Mouse (Mus musculus): ENCODE measurements at regions not wholly inside any gene's neighbourhood (a gene's known extent, or its start where the extent isn't known, plus 50 kb on each side); places are given as distances from the start of the nearest gene placed in this dataset.

DNA sequence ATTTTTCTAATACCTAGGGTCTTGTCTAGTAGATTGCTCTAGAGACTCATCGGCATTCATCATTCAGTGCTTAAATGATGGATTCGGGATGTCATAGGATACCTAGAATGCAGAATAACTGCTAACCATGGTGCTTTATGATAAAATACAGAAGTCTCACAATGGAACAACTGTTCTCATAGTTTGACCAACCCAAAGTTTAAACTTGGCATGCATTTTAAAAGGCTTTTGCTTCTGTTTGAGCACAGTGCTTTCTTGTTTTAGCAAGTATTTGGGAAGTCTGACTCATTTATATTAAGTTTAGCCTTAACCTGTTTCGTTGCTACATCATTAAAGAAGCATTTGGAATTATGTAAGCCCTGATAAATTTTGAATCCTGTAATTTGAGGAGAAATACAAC is 64.2 kb upstream of the Itga1 start:
- ATAC-seq (ENCODE audit: extremely low read depth, insufficient number of reproducible peaks, low FRiP score, poor library complexity, severe bottlenecking) = no peak
- no peaks in the 10 kb centered on the region for H3K9me3 ChIP-seq (replicated peaks)
- no peaks in the 10 kb centered on the region for H3K36me3 ChIP-seq (replicated peaks)
- no peaks in the 10 kb centered on the region for H3K4me1 ChIP-seq (ENCODE audit: insufficient read depth, low read depth, low read length)
- H3K27me3 ChIP-seq (ENCODE audit: insufficient read depth, low read length) = no peaks in the 10 kb centered on the region
- no peak for DNase-seq (ENCODE audit: low spot score)
- no peak for TF ChIP-seq GATA2 (IDR thresholded peaks at IDR 0.05; ENCODE audit: borderline replicate concordance, low read depth, low read length)
- TF ChIP-seq GATA1 (IDR thresholded peaks at IDR 0.05; ENCODE audit: borderline replicate concordance, low read length) = no peak
- TF ChIP-seq POLR2AphosphoS5 (IDR thresholded peaks at IDR 0.05; ENCODE audit: insufficient replicate concordance, low read depth, low read length) = no peak
- no peak for TF ChIP-seq CTCF (IDR thresholded peaks at IDR 0.05; ENCODE audit: low read depth, low read length)
- TF ChIP-seq TAL1 (conservative IDR thresholded peaks at IDR 0.05; ENCODE audit: low read depth, low read length) = no peak
- no peak overlapping the region for H3K4me3 ChIP-seq (ENCODE audit: low read depth, low read length)

DNA sequence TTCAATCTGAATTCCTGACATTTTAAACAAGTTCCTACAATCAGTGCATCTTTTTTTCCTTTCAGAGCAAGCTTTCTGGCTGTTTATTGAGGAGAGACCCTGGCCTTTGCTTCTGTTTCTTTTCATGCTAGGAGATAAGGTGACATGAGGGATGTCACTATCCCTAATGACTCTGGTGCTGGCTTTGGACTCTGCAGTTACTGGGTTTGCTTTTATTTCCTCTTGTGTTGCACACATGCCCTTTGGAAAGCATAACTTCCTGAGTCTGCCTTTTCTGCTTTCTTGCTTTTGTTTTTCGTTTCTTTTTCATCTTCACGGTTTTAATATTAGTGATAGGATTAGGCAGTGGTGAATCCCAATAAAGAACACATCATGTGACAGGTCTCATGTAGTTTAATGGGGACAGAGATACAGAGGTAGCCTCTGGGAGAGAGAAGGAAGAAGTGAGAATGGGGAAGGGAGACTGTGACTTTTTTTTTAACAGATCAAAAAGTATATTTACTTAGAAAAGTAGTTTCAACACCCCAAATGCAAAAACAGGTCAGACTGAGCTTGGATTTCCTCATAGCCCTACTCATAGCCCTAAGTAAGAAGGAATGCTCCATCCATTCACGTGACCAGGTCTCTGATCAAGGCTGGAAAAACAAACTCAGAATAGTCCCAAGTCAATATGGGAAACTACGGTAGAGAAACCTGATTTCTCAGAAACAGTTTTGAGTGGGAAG is 61.1 kb upstream of the Itga1 start:
- TF ChIP-seq GATA1 (IDR thresholded peaks at IDR 0.05; ENCODE audit: borderline replicate concordance, low read length) (no peak), TAL1 (conservative IDR thresholded peaks at IDR 0.05; ENCODE audit: low read depth, low read length) (no peak), POLR2AphosphoS5 (IDR thresholded peaks at IDR 0.05; ENCODE audit: insufficient replicate concordance, low read depth, low read length) (no peak), GATA2 (IDR thresholded peaks at IDR 0.05; ENCODE audit: borderline replicate concordance, low read depth, low read length) (no peak), CTCF (IDR thresholded peaks at IDR 0.05; ENCODE audit: low read depth, low read length) (no peak)
- ATAC-seq (ENCODE audit: extremely low read depth, insufficient number of reproducible peaks, low FRiP score, poor library complexity, severe bottlenecking) = no peak
- Histone ChIP-seq H3K9me3 (replicated peaks) (no peaks in the 10 kb centered on the region), H3K4me1 (ENCODE audit: insufficient read depth, low read depth, low read length) (no peaks in the 10 kb centered on the region), H3K36me3 (replicated peaks) (no peaks in the 10 kb centered on the region), H3K27me3 (ENCODE audit: insufficient read depth, low read length) (no peaks in the 10 kb centered on the region), H3K4me3 (ENCODE audit: low read depth, low read length) (no peak overlapping the region)
- no peak for DNase-seq (ENCODE audit: low spot score)

DNA sequence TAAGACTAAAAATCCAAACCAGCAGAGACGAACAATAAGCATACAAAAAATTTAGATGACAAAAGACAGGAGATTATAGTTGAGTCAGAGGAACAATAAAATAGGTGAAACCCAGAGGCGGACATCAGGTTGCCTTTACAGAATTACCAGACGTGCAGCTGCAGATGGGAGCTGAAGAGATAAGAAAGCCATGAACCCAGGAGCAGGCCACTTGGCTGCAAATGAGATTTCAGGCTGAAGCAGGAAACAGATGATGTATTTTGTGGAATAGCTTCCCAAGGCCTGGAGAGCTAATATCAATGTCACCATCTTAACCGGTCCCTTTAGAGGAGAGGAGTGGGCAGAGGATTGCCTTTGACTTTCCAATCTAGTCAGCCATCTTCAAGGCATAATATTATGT is 57.6 kb upstream of the Itga1 start:
- H3K9me3 ChIP-seq (replicated peaks) = no peaks in the 10 kb centered on the region
- no peak overlapping the region for H3K4me3 ChIP-seq (ENCODE audit: low read depth, low read length)
- no peaks in the 10 kb centered on the region for H3K27me3 ChIP-seq (ENCODE audit: insufficient read depth, low read length)
- ATAC-seq (ENCODE audit: extremely low read depth, insufficient number of reproducible peaks, low FRiP score, poor library complexity, severe bottlenecking) (no peak), DNase-seq (ENCODE audit: low spot score) (no peak)
- H3K36me3 ChIP-seq (replicated peaks) = no peaks in the 10 kb centered on the region
- no peaks in the 10 kb centered on the region for H3K4me1 ChIP-seq (ENCODE audit: insufficient read depth, low read depth, low read length)
- no peak for TF ChIP-seq TAL1 (conservative IDR thresholded peaks at IDR 0.05; ENCODE audit: low read depth, low read length)
- TF ChIP-seq CTCF (IDR thresholded peaks at IDR 0.05; ENCODE audit: low read depth, low read length) = no peak
- no peak for TF ChIP-seq POLR2AphosphoS5 (IDR thresholded peaks at IDR 0.05; ENCODE audit: insufficient replicate concordance, low read depth, low read length)
- TF ChIP-seq GATA2 (IDR thresholded peaks at IDR 0.05; ENCODE audit: borderline replicate concordance, low read depth, low read length) = no peak

All from G1E (cell line).